Mouse (Mus musculus): ENCODE results near the gene Eral1. TPM values are rescaled to one million over a fixed set of nuclear protein-coding genes. Genes with fewer than 3 reads are reported as not detected.
A peak's percentile ranks its signal among the peaks of the same experiment; 100 is the strongest.

The Eral1 gene
- polyA plus RNA-seq, 1 experiment from 2014 or later = 32.7 TPM

- ATAC-seq = no peak
- Histone ChIP-seq H3K27ac (peak overlapping the region; percentile 97), H3K4me1 (replicated peaks) (peaks cover 42% of the 10 kb centered on the region), H3K4me3 (replicated peaks) (peak overlapping the region; percentile 72), H3K36me3 (peaks cover 40% of the 10 kb centered on the region), H3K27me3 (no peaks in the 10 kb centered on the region), H3K9me3 (no peaks in the 10 kb centered on the region), H3K9ac (replicated peaks) (peak overlapping the region; percentile 86), H3K4me2 (replicated peaks) (peak overlapping the region; percentile 74)
- whole genome bisulfite sequencing = 5% methylated on average over 5 of the region's 5 CpGs
Measured at GRCm38 (mm10) chr11:78032809-78033195, 47.4 kb downstream of the Eral1 start.

- Histone ChIP-seq H3K9ac (replicated peaks) (peak within 1 kb of the TSS; percentile 86), H3K4me3 (replicated peaks) (peak within 1 kb of the TSS; percentile 72), H3K36me3 (peaks cover 46% of the 10 kb centered on the region), H3K4me2 (replicated peaks) (peak within 1 kb of the TSS; percentile 74), H3K4me1 (replicated peaks) (peaks cover 36% of the 10 kb centered on the region), H3K27me3 (no peaks in the 10 kb centered on the region), H3K27ac (peak within 1 kb of the TSS; percentile 97), H3K9me3 (no peaks in the 10 kb centered on the region)
- ATAC-seq = peak; percentile 96
- WGBS = under 1% methylated on average over 93 of the region's 96 CpGs
Measured at GRCm38 (mm10) chr11:78031947-78032808, 48.0 kb downstream of the Eral1 start, which contains the start of gene Dhrs13. Gene Dhrs13 (plus strand): TSS chr11:78032280.

GRCm38 (mm10) chr11:78031389-78031788 lies 48.8 kb downstream of the Eral1 start:
- H3K4me3 ChIP-seq (replicated peaks) = peak overlapping the region; percentile 72; the same call in 1 of the 2 replicates
- 44% methylated on average over 6 of the region's 6 CpGs for WGBS
- H3K9ac ChIP-seq (replicated peaks) = no peak overlapping the region; the same call in 1 of the 2 replicates
- H3K27me3 ChIP-seq = no peaks in the 10 kb centered on the region
- peak overlapping the region; percentile 97 for H3K27ac ChIP-seq
- H3K4me1 ChIP-seq (replicated peaks) = peaks cover 31% of the 10 kb centered on the region
- peaks cover 47% of the 10 kb centered on the region for H3K36me3 ChIP-seq
- peak overlapping the region; percentile 74 for H3K4me2 ChIP-seq (replicated peaks)
- no peaks in the 10 kb centered on the region for H3K9me3 ChIP-seq
- no peak; the same call in 1 of the 2 replicates for ATAC-seq

GRCm38 (mm10) chr11:78030600-78030999 lies 49.6 kb downstream of the Eral1 start:
- Histone ChIP-seq H3K4me1 (replicated peaks) (peaks cover 31% of the 10 kb centered on the region), H3K9me3 (no peaks in the 10 kb centered on the region), H3K4me2 (replicated peaks) (no peak overlapping the region), H3K27me3 (no peaks in the 10 kb centered on the region), H3K9ac (replicated peaks) (no peak overlapping the region), H3K27ac (no peak overlapping the region), H3K4me3 (replicated peaks) (no peak overlapping the region), H3K36me3 (peaks cover 55% of the 10 kb centered on the region)
- WGBS = 80% methylated on average over 2 of the region's 2 CpGs
- no peak for ATAC-seq

- Histone ChIP-seq H3K9ac (replicated peaks) (no peak overlapping the region), H3K36me3 (peaks cover 57% of the 10 kb centered on the region), H3K4me3 (replicated peaks) (no peak overlapping the region), H3K27me3 (no peaks in the 10 kb centered on the region), H3K27ac (no peak overlapping the region), H3K4me1 (replicated peaks) (peaks cover 26% of the 10 kb centered on the region), H3K9me3 (no peaks in the 10 kb centered on the region), H3K4me2 (replicated peaks) (no peak overlapping the region)
- ATAC-seq = no peak
- 86% methylated on average over 8 of the region's 8 CpGs for WGBS
Measured at GRCm38 (mm10) chr11:78029240-78029639, 50.9 kb downstream of the Eral1 start.

- Histone ChIP-seq H3K9me3 (no peaks in the 10 kb centered on the region), H3K4me1 (replicated peaks) (no peaks in the 10 kb centered on the region), H3K36me3 (peaks cover 87% of the 10 kb centered on the region), H3K4me2 (replicated peaks) (no peak overlapping the region), H3K9ac (replicated peaks) (no peak overlapping the region), H3K27me3 (no peaks in the 10 kb centered on the region), H3K4me3 (replicated peaks) (no peak overlapping the region), H3K27ac (no peak overlapping the region)
- ATAC-seq = no peak
- 81% methylated on average over 8 of the region's 8 CpGs for WGBS
Measured at GRCm38 (mm10) chr11:78023607-78024006, 56.6 kb downstream of the Eral1 start.

MicroRNAs within 50 kb of the gene (microRNA counts, 519-probe panel; counts per million panel counts)
- 3,755 counts per million, percentile 71 among the panel's probes with 10 or more counts for microRNA mmu-miR-144
- 3,476 counts per million, percentile 70 among the panel's probes with 10 or more counts for microRNA mmu-miR-451

Small RNAs within 50 kb of the gene (microRNA-seq; reads per million reads assigned to microRNA genes)
- gene Mir144 (29.3 reads per million, percentile 40 among the genes with 10 or more reads in this experiment), gene Mir451a (not detected), gene Mir451b (not detected)

Other genes starting within 250 kb of the Eral1 start
- gene Pipox, start 186.3 kb downstream of the Eral1 start, polyA plus RNA-seq (2015; fragmentation: Nextera tagmentation; extraction: Ambion mirVana) = 8.6 and 11.0 TPM in 2 replicates
- 118 TPM in 2 replicates for gene Sez6, start 149.6 kb downstream of the Eral1 start, polyA plus RNA-seq (2015; fragmentation: Nextera tagmentation; extraction: Ambion mirVana)
- 22.7 and 22.8 TPM in 2 replicates for gene Phf12, start 97.6 kb downstream of the Eral1 start, polyA plus RNA-seq (2015; fragmentation: Nextera tagmentation; extraction: Ambion mirVana)
- gene Dhrs13, start 48.1 kb downstream of the Eral1 start, polyA plus RNA-seq (2015; fragmentation: Nextera tagmentation; extraction: Ambion mirVana) = 31.6 and 32.4 TPM in 2 replicates
- 66.9 and 68.4 TPM in 2 replicates for gene Flot2, start 42.5 kb downstream of the Eral1 start, polyA plus RNA-seq (2015; fragmentation: Nextera tagmentation; extraction: Ambion mirVana)
- gene Fam222b, start 14.3 kb upstream of the Eral1 start, polyA plus RNA-seq (2015; fragmentation: Nextera tagmentation; extraction: Ambion mirVana) = 29.3 and 30.7 TPM in 2 replicates
- gene Traf4, start 85.2 kb upstream of the Eral1 start, polyA plus RNA-seq (2015; fragmentation: Nextera tagmentation; extraction: Ambion mirVana) = 120 and 139 TPM in 2 replicates
- 4.7 and 5.2 TPM in 2 replicates for gene Nek8, start 96.3 kb upstream of the Eral1 start, polyA plus RNA-seq (2015; fragmentation: Nextera tagmentation; extraction: Ambion mirVana)
- 5.0 and 5.9 TPM in 2 replicates for gene Tlcd1, start 96.3 kb upstream of the Eral1 start, polyA plus RNA-seq (2015; fragmentation: Nextera tagmentation; extraction: Ambion mirVana)
- 934 and 937 TPM in 2 replicates for gene Rpl23a, start 103.2 kb upstream of the Eral1 start, polyA plus RNA-seq (2015; fragmentation: Nextera tagmentation; extraction: Ambion mirVana)
- gene Rab34, start 108.0 kb upstream of the Eral1 start, polyA plus RNA-seq (2015; fragmentation: Nextera tagmentation; extraction: Ambion mirVana) = 42.0 and 43.4 TPM in 2 replicates
- gene Proca1, start 113.0 kb upstream of the Eral1 start, polyA plus RNA-seq (2015; fragmentation: Nextera tagmentation; extraction: Ambion mirVana) = 0.84 and 2.2 TPM in 2 replicates
- gene Sdf2, start 165.4 kb upstream of the Eral1 start, polyA plus RNA-seq (2015; fragmentation: Nextera tagmentation; extraction: Ambion mirVana) = 78.7 and 81.1 TPM in 2 replicates
- 30.3 and 30.8 TPM in 2 replicates for gene Supt6, start 165.6 kb upstream of the Eral1 start, polyA plus RNA-seq (2015; fragmentation: Nextera tagmentation; extraction: Ambion mirVana)
- 60.6 and 62.3 TPM in 2 replicates for gene 2610507B11Rik, start 181.4 kb upstream of the Eral1 start, polyA plus RNA-seq (2015; fragmentation: Nextera tagmentation; extraction: Ambion mirVana)
- gene BC030499, start 210.5 kb upstream of the Eral1 start, polyA plus RNA-seq (2015; fragmentation: Nextera tagmentation; extraction: Ambion mirVana) = 0.28 and 0.87 TPM in 2 replicates
- gene Spag5, start 221.1 kb upstream of the Eral1 start, polyA plus RNA-seq (2015; fragmentation: Nextera tagmentation; extraction: Ambion mirVana) = 17.3 and 20.7 TPM in 2 replicates
- 26.3 and 28.3 TPM in 2 replicates for gene Aldoc, start 242.6 kb upstream of the Eral1 start, polyA plus RNA-seq (2015; fragmentation: Nextera tagmentation; extraction: Ambion mirVana)
- gene Pigs, start 248.0 kb upstream of the Eral1 start, polyA plus RNA-seq (2015; fragmentation: Nextera tagmentation; extraction: Ambion mirVana) = 60.9 and 66.6 TPM in 2 replicates

Measured in midbrain, embryonic 13.5 days (tissue).